Mouse (Mus musculus) lung, postnatal 0 days (tissue): ENCODE measurements around the gene Atpif1. TPM values are rescaled to one million over a fixed set of nuclear protein-coding genes. Genes with fewer than 3 reads are reported as not detected.

Source experiments
- ATAC-seq: fragments of 200-750 bp; cut with Nextera tagmentation; 2 replicates; pipeline ENCODE4 v1.8.0; 2017; ENCODE audit warnings: moderate library complexity
- DNase-seq: peaks from one replicate; pipeline ENCODE4 v3.0.0-alpha.2; 2016; ENCODE audit warnings: low spot score
- H3K27ac ChIP-seq: fragments of 300-500 bp; sonication (generic); 2 replicates; pipeline ENCODE4 v1.5.1; 2014; ENCODE audit warnings: antibody characterized with exemption, mild to moderate bottlenecking, low read length, mixed read lengths
- H3K27me3 ChIP-seq: fragments of 300-500 bp; sonication (generic); replicated peaks from 2 replicates; pipeline ENCODE4 v1.6.1; 2014; ENCODE audit warnings: low read length, mixed read lengths; ENCODE audit not compliant: insufficient read depth
- H3K36me3 ChIP-seq: fragments of 300-500 bp; sonication (generic); 2 replicates; pipeline ENCODE4 v1.6.1; 2014; ENCODE audit warnings: low read length, mixed read lengths; ENCODE audit not compliant: insufficient read depth
- H3K4me1 ChIP-seq: fragments of 300-500 bp; sonication (generic); 2 replicates; pipeline ENCODE4 v1.6.1; 2014; ENCODE audit warnings: antibody characterized with exemption, low read depth, low read length, mixed read lengths; ENCODE audit not compliant: insufficient read depth
- H3K4me2 ChIP-seq: fragments of 300-500 bp; sonication (generic); replicated peaks from 2 replicates; pipeline ENCODE4 v1.6.1; 2014; ENCODE audit warnings: low read depth, mild to moderate bottlenecking, low read length, moderate library complexity, mixed read lengths
- H3K4me3 ChIP-seq: fragments of 300-500 bp; sonication (generic); 2 replicates; pipeline ENCODE4 v1.5.1; 2014; ENCODE audit warnings: low read depth, low read length
- H3K9ac ChIP-seq: fragments of 300-500 bp; sonication (generic); replicated peaks from 2 replicates; pipeline ENCODE4 v1.6.1; 2014; ENCODE audit warnings: low read depth, mild to moderate bottlenecking
- H3K9me3 ChIP-seq: fragments of 300-500 bp; sonication (generic); 2 replicates; pipeline ENCODE4 v1.6.1; 2016; ENCODE audit warnings: low read length, mixed read lengths
- CTCF ChIP-seq: IDR thresholded peaks from 2 replicates; pipeline ENCODE4 v1.5.1; 2016; ENCODE audit warnings: antibody characterized with exemption, mild to moderate bottlenecking
- EP300 ChIP-seq: IDR thresholded peaks from 2 replicates; pipeline ENCODE4 v1.6.1; 2016; ENCODE audit warnings: antibody characterized with exemption, mild to moderate bottlenecking, control low read depth
- WGBS: fragments of 180-500 bp; shearing (Covaris S2); extraction: QIAGEN DNeasy Blood & Tissue Kit; methylation state at CpG from one replicate; pipeline ENCODE4 v1.1.7; 2014; 5-methylcytosine and 5-hydroxymethylcytosine counted together
- polyA plus RNA-seq: library from polyadenylated mRNA; unstranded; fragments of >200 nt; fragmentation: Nextera tagmentation; extraction: Ambion mirVana; gene quantifications from 2 replicates; pipeline ENCODE4 v1.2.1, GENCODE M21; 2015

The Atpif1 gene
- polyA plus RNA-seq, 1 experiment from 2014 or later = 732 TPM

DNA sequence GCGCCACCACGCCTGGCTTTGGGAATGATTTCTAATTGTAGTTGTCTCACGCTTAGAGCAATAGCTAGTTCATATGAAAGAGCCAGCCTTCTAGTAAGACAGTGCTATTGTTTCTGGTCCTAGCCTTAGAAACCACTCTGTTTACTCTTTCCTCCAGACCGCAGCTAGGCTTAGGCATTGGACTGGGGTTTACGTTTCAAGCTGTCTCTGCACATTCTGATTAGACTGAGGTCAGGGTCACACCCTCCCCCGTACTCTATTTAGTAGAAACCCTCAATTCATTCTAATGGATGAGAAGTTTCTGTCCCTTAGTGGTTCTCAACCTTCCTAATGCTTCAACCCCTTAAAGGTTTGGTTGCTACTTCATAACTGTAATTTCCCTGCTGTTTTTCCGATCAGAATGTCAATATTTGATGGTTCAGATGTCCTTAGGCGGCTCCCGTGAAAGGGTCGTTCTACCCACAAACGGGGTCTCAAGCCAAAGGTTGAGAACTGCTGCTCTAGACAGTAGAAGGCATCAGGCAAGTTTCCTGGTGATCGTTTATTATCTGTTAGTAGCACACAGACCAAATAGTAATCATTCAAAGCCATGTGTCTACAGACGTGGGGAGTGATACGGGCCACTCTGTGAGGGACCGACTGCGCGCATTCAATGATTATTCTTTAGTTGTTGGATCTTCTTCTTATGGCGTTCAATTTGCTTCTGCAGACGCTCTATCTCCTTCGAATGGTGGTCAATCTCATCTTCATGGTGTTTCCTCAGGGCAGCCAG lies 3.2 kb downstream of the Atpif1 start:
- no peak overlapping the region for H3K4me3 ChIP-seq
- H3K36me3 ChIP-seq = no peaks in the 10 kb centered on the region
- no peak overlapping the region for H3K9ac ChIP-seq
- 89% methylated on average over 20 of the region's 20 CpGs for WGBS
- no peaks in the 10 kb centered on the region for H3K27me3 ChIP-seq
- TF ChIP-seq CTCF (no peak), EP300 (no peak)
- H3K27ac ChIP-seq = no peak overlapping the region
- no peak for ATAC-seq
- no peaks in the 10 kb centered on the region for H3K9me3 ChIP-seq
- H3K4me2 ChIP-seq = no peak overlapping the region
- H3K4me1 ChIP-seq = 0 out of 2 replicates have a peak, but pooled peaks cover 6% of the 10 kb centered on the region
- no peak for DNase-seq

- ATAC-seq = no peak
- no peak overlapping the region for H3K9ac ChIP-seq
- no peaks in the 10 kb centered on the region for H3K36me3 ChIP-seq
- H3K4me3 ChIP-seq = no peak overlapping the region
- H3K9me3 ChIP-seq = no peaks in the 10 kb centered on the region
- TF ChIP-seq CTCF = no peak
- no peak for TF ChIP-seq EP300
- no peaks in the 10 kb centered on the region for H3K27me3 ChIP-seq
- 68% methylated on average over 4 of the region's 4 CpGs for WGBS
- no peak overlapping the region for H3K27ac ChIP-seq
- H3K4me1 ChIP-seq = 0 out of 2 replicates have a peak, but pooled peaks cover 6% of the 10 kb centered on the region
- DNase-seq = peak; percentile 44
- no peak overlapping the region for H3K4me2 ChIP-seq
Observed at GRCm38 (mm10) chr4:132529344-132529743, 4.1 kb downstream of the Atpif1 start.

- ATAC-seq (no peak), DNase-seq (no peak)
- Histone ChIP-seq H3K27me3 (no peaks in the 10 kb centered on the region), H3K4me2 (no peak overlapping the region), H3K9me3 (no peaks in the 10 kb centered on the region), H3K36me3 (no peaks in the 10 kb centered on the region), H3K27ac (no peak overlapping the region), H3K4me1 (0 out of 2 replicates have a peak, but pooled peaks cover 6% of the 10 kb centered on the region), H3K9ac (no peak overlapping the region), H3K4me3 (no peak overlapping the region)
- WGBS = 81% methylated on average over 8 of the region's 8 CpGs
- TF ChIP-seq CTCF = no peak
- TF ChIP-seq EP300 = no peak
Observed at GRCm38 (mm10) chr4:132527917-132528522, 5.4 kb downstream of the Atpif1 start.

DNA sequence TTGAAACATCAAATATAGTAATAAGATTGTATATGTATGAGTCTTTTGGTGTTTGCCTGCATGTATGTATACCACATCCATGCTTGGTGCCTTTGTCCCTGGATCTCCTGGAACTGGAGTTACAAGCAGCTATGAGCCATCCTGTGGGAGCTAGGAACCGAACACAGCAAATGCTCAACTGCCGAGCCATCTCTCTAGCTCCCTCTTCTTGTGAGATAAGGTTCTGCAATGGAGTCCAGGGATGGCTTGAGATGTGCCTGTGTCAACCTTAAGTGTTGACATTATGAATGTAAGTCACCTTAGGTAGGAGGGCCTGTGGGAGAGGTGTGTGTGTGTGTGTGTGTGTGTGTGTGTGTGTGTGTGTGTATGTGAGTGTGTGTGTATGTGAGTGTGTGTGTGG lies 6.8 kb downstream of the Atpif1 start:
- Histone ChIP-seq H3K27ac (no peak overlapping the region), H3K27me3 (no peaks in the 10 kb centered on the region), H3K4me2 (no peak overlapping the region), H3K4me1 (no peaks in the 10 kb centered on the region), H3K9ac (no peak overlapping the region), H3K9me3 (no peaks in the 10 kb centered on the region), H3K4me3 (no peak overlapping the region), H3K36me3 (no peaks in the 10 kb centered on the region)
- no peak for DNase-seq
- TF ChIP-seq CTCF (peak; percentile 60), EP300 (no peak)
- ATAC-seq = no peak
- 43% methylated on average over 2 of the region's 2 CpGs for WGBS

GRCm38 (mm10) chr4:132524808-132525207 lies 8.7 kb downstream of the Atpif1 start:
- DNase-seq (peak; percentile 43), ATAC-seq (peak; percentile 47)
- no peak for TF ChIP-seq EP300
- no peak for TF ChIP-seq CTCF
- Histone ChIP-seq H3K9ac (no peak overlapping the region), H3K9me3 (no peaks in the 10 kb centered on the region), H3K4me3 (no peak overlapping the region), H3K4me1 (no peaks in the 10 kb centered on the region), H3K27me3 (no peaks in the 10 kb centered on the region), H3K36me3 (no peaks in the 10 kb centered on the region), H3K4me2 (no peak overlapping the region), H3K27ac (peak overlapping the region; percentile 43; the same call in 1 of the 2 replicates)
- WGBS = 48% methylated on average over 6 of the region's 6 CpGs

- Histone ChIP-seq H3K9me3 (no peaks in the 10 kb centered on the region), H3K9ac (no peak overlapping the region), H3K36me3 (no peaks in the 10 kb centered on the region), H3K4me3 (no peak overlapping the region), H3K27me3 (no peaks in the 10 kb centered on the region), H3K27ac (peak overlapping the region; percentile 43; the same call in 1 of the 2 replicates), H3K4me2 (no peak overlapping the region), H3K4me1 (no peaks in the 10 kb centered on the region)
- DNase-seq = peak; percentile 48
- ATAC-seq = peak; percentile 56
- peak; percentile 34 for TF ChIP-seq CTCF
- TF ChIP-seq EP300 = no peak
- WGBS = 21% methylated on average over 11 of the region's 11 CpGs
Observed at GRCm38 (mm10) chr4:132524321-132524741, 9.1 kb downstream of the Atpif1 start.
